Mouse (Mus musculus) limb, embryonic 13.5 days (tissue): ENCODE data around the gene Snx30. TPM values are rescaled to one million over a fixed set of nuclear protein-coding genes. Genes with fewer than 3 reads are reported as not detected.

Experiments used
- ATAC-seq: fragments of 200-750 bp; cut with Nextera tagmentation; 2 replicates; pipeline ENCODE4 v1.8.0; 2017; ENCODE audit warnings: low read depth, moderate number of reproducible peaks, moderate TSS enrichment; ENCODE audit not compliant: low FRiP score
- H3K27ac ChIP-seq: fragments of 300-500 bp; sonication (generic); 2 replicates; pipeline ENCODE4 v1.5.1; 2015; ENCODE audit warnings: inconsistent platforms, mild to moderate bottlenecking, moderate library complexity
- H3K27me3 ChIP-seq: fragments of 300-500 bp; sonication (generic); 2 replicates; pipeline ENCODE4 v1.6.1; 2015; ENCODE audit warnings: mild to moderate bottlenecking, inconsistent platforms
- H3K36me3 ChIP-seq: fragments of 300-500 bp; sonication (generic); 2 replicates; pipeline ENCODE4 v1.6.1; 2015; ENCODE audit warnings: inconsistent platforms, mild to moderate bottlenecking, moderate library complexity
- H3K4me1 ChIP-seq: fragments of 300-500 bp; sonication (generic); 2 replicates; pipeline ENCODE4 v1.6.1; 2015; ENCODE audit warnings: inconsistent platforms
- H3K4me2 ChIP-seq: fragments of 300-500 bp; sonication (generic); replicated peaks from 2 replicates; pipeline ENCODE4 v1.6.1; 2015; ENCODE audit warnings: inconsistent platforms, mild to moderate bottlenecking, moderate library complexity
- H3K4me3 ChIP-seq: fragments of 300-500 bp; sonication (generic); 2 replicates; pipeline ENCODE4 v1.5.1; 2015; ENCODE audit warnings: moderate library complexity, mild to moderate bottlenecking, inconsistent platforms
- H3K9ac ChIP-seq: fragments of 300-500 bp; sonication (generic); 2 replicates; pipeline ENCODE4 v1.6.1; 2015; ENCODE audit warnings: mild to moderate bottlenecking, inconsistent platforms
- H3K9me3 ChIP-seq: fragments of 300-500 bp; sonication (generic); 2 replicates; pipeline ENCODE4 v1.6.1; 2016; ENCODE audit warnings: inconsistent platforms
- WGBS: fragments of 180-500 bp; shearing (Covaris S2); methylation state at CpG from one replicate; pipeline ENCODE4 v1.1.7; 2015; 5-methylcytosine and 5-hydroxymethylcytosine counted together
- polyA plus RNA-seq: library from polyadenylated mRNA; unstranded; fragments of >200 nt; fragmentation: Nextera tagmentation; extraction: Ambion mirVana; gene quantifications from 2 replicates; pipeline ENCODE4 v1.2.1, GENCODE M21; 2015

Snx30 gene
- polyA plus RNA-seq, 1 experiment from 2014 or later, result 11.2 TPM

GRCm38 (mm10) chr4:59832810-59833209 is 27.2 kb downstream of the Snx30 start:
- WGBS, result 43% methylated on average over 6 of the region's 6 CpGs
- Histone ChIP-seq H3K4me1 (peaks cover 4% of the 10 kb centered on the region; the same call in 1 of the 2 replicates), H3K9ac (no peak overlapping the region), H3K9me3 (no peaks in the 10 kb centered on the region; the same call in 1 of the 2 replicates), H3K4me3 (no peak overlapping the region), H3K27ac (no peak overlapping the region), H3K4me2 (no peak overlapping the region), H3K27me3 (no peaks in the 10 kb centered on the region), H3K36me3 (peaks cover 7% of the 10 kb centered on the region)
- ATAC-seq, result no peak

- H3K27ac ChIP-seq, result no peak overlapping the region
- no peaks in the 10 kb centered on the region for H3K27me3 ChIP-seq
- no peaks in the 10 kb centered on the region; the same call in 1 of the 2 replicates for H3K9me3 ChIP-seq
- no peak overlapping the region for H3K4me2 ChIP-seq
- no peak for ATAC-seq
- H3K4me1 ChIP-seq, result peaks cover 16% of the 10 kb centered on the region
- H3K36me3 ChIP-seq, result peaks cover 7% of the 10 kb centered on the region
- H3K4me3 ChIP-seq, result no peak overlapping the region
- no peak overlapping the region for H3K9ac ChIP-seq
- 63% methylated on average over 7 of the region's 7 CpGs for WGBS
These were observed 32.0 kb downstream of the Snx30 start for GRCm38 (mm10) chr4:59837659-59838058.

GRCm38 (mm10) chr4:59844460-59845244 is 39.0 kb downstream of the Snx30 start:
- H3K4me3 ChIP-seq, result no peak overlapping the region
- peaks cover 7% of the 10 kb centered on the region; the same call in 1 of the 2 replicates for H3K36me3 ChIP-seq
- no peaks in the 10 kb centered on the region for H3K27me3 ChIP-seq
- 77% methylated on average over 15 of the region's 15 CpGs for WGBS
- H3K27ac ChIP-seq, result no peak overlapping the region
- ATAC-seq, result no peak
- H3K4me2 ChIP-seq, result no peak overlapping the region
- no peak overlapping the region for H3K9ac ChIP-seq
- no peaks in the 10 kb centered on the region for H3K9me3 ChIP-seq
- H3K4me1 ChIP-seq, result peaks cover 28% of the 10 kb centered on the region

- H3K27ac ChIP-seq, result no peak overlapping the region
- H3K9ac ChIP-seq, result no peak overlapping the region
- WGBS, result 85% methylated on average over 3 of the region's 3 CpGs
- H3K27me3 ChIP-seq, result no peaks in the 10 kb centered on the region
- ATAC-seq, result no peak
- peaks cover 30% of the 10 kb centered on the region for H3K4me1 ChIP-seq
- peaks cover 7% of the 10 kb centered on the region; the same call in 1 of the 2 replicates for H3K36me3 ChIP-seq
- no peak overlapping the region for H3K4me3 ChIP-seq
- no peaks in the 10 kb centered on the region for H3K9me3 ChIP-seq
- no peak overlapping the region for H3K4me2 ChIP-seq
These were observed 39.6 kb downstream of the Snx30 start for GRCm38 (mm10) chr4:59845245-59845637.

- no peak overlapping the region for H3K4me3 ChIP-seq
- H3K27me3 ChIP-seq, result no peaks in the 10 kb centered on the region
- peaks cover 21% of the 10 kb centered on the region for H3K4me1 ChIP-seq
- ATAC-seq, result no peak
- no peak overlapping the region for H3K4me2 ChIP-seq
- H3K36me3 ChIP-seq, result peaks cover 7% of the 10 kb centered on the region
- no peak overlapping the region for H3K27ac ChIP-seq
- 85% methylated on average over 5 of the region's 5 CpGs for WGBS
- H3K9me3 ChIP-seq, result peaks cover 6% of the 10 kb centered on the region; the same call in 1 of the 2 replicates
- H3K9ac ChIP-seq, result no peak overlapping the region
These were observed 41.8 kb downstream of the Snx30 start for GRCm38 (mm10) chr4:59847447-59847846.

- ATAC-seq, result no peak
- Histone ChIP-seq H3K4me1 (peaks cover 3% of the 10 kb centered on the region; the same call in 1 of the 2 replicates), H3K9me3 (peaks cover 6% of the 10 kb centered on the region; the same call in 1 of the 2 replicates), H3K9ac (no peak overlapping the region), H3K4me3 (no peak overlapping the region), H3K36me3 (peaks cover 7% of the 10 kb centered on the region), H3K27me3 (no peaks in the 10 kb centered on the region), H3K4me2 (no peak overlapping the region), H3K27ac (no peak overlapping the region)
- 73% methylated on average over 2 of the region's 2 CpGs for WGBS
These were observed 44.5 kb downstream of the Snx30 start for GRCm38 (mm10) chr4:59850181-59850580.

- Histone ChIP-seq H3K9ac (no peak overlapping the region), H3K9me3 (peaks cover 6% of the 10 kb centered on the region; the same call in 1 of the 2 replicates), H3K27ac (no peak overlapping the region), H3K27me3 (no peaks in the 10 kb centered on the region), H3K4me1 (peaks cover 3% of the 10 kb centered on the region; the same call in 1 of the 2 replicates), H3K4me2 (no peak overlapping the region), H3K36me3 (peaks cover 3% of the 10 kb centered on the region), H3K4me3 (no peak overlapping the region)
- no peak for ATAC-seq
- 79% methylated on average over 5 of the region's 5 CpGs for WGBS
These were observed 45.4 kb downstream of the Snx30 start for GRCm38 (mm10) chr4:59850886-59851623.

GRCm38 (mm10) chr4:59853155-59853554 is 47.5 kb downstream of the Snx30 start:
- Histone ChIP-seq H3K4me2 (no peak overlapping the region), H3K4me3 (no peak overlapping the region), H3K27me3 (no peaks in the 10 kb centered on the region), H3K27ac (no peak overlapping the region), H3K9ac (no peak overlapping the region), H3K9me3 (peaks cover 6% of the 10 kb centered on the region; the same call in 1 of the 2 replicates), H3K36me3 (no peaks in the 10 kb centered on the region; the same call in none of the 2 replicates), H3K4me1 (peaks cover 3% of the 10 kb centered on the region; the same call in 1 of the 2 replicates)
- WGBS, result 93% methylated on average over 5 of the region's 7 CpGs
- ATAC-seq, result no peak

- ATAC-seq, result peak; percentile 77; the same call in 1 of the 2 replicates
- no peak overlapping the region for H3K9ac ChIP-seq
These were observed 54.2 kb downstream of the Snx30 start for GRCm38 (mm10) chr4:59859693-59860425.

GRCm38 (mm10) chr4:59860431-59860830 is 54.8 kb downstream of the Snx30 start:
- Histone ChIP-seq H3K4me1 (peaks cover 25% of the 10 kb centered on the region), H3K9me3 (no peaks in the 10 kb centered on the region), H3K4me2 (no peak overlapping the region), H3K4me3 (no peak overlapping the region), H3K27me3 (no peaks in the 10 kb centered on the region), H3K9ac (no peak overlapping the region), H3K36me3 (no peaks in the 10 kb centered on the region; the same call in 1 of the 2 replicates), H3K27ac (no peak overlapping the region)
- WGBS, result 59% methylated on average over 2 of the region's 2 CpGs
- no peak for ATAC-seq

More at GRCm38 (mm10) chr4:59859693-59860425, 54.2 kb downstream of the Snx30 start:
- H3K36me3 ChIP-seq, result no peaks in the 10 kb centered on the region; the same call in 1 of the 2 replicates
- WGBS, result 58% methylated on average over 16 of the region's 16 CpGs
- no peak overlapping the region for H3K4me3 ChIP-seq
- no peak overlapping the region for H3K27ac ChIP-seq
- H3K4me2 ChIP-seq, result no peak overlapping the region
- H3K27me3 ChIP-seq, result no peaks in the 10 kb centered on the region
- H3K9me3 ChIP-seq, result no peaks in the 10 kb centered on the region
- peaks cover 25% of the 10 kb centered on the region for H3K4me1 ChIP-seq

GRCm38 (mm10) chr4:59861871-59862270 is 56.2 kb downstream of the Snx30 start:
- Histone ChIP-seq H3K36me3 (no peaks in the 10 kb centered on the region; the same call in 1 of the 2 replicates), H3K9ac (no peak overlapping the region), H3K4me1 (peaks cover 25% of the 10 kb centered on the region), H3K4me3 (no peak overlapping the region), H3K27me3 (no peaks in the 10 kb centered on the region), H3K9me3 (no peaks in the 10 kb centered on the region), H3K27ac (no peak overlapping the region), H3K4me2 (no peak overlapping the region)
- no peak for ATAC-seq
- 32% methylated on average over 4 of the region's 4 CpGs for WGBS
